In genomic region chr4:47437365-47438340, GRCm38 (mm10) we compare ENCODE assay signal across 8 mouse cellular contexts. TPM values are rescaled to one million over a fixed set of nuclear protein-coding genes. Genes with fewer than 3 reads are reported as not detected.
DNase-seq lines count a peak whose midpoint lies in the region; ATAC-seq lines count a peak whose summit lies in the region.

No protein-coding gene starts in this region.

- H3K27me3 ChIP-seq in intestine, embryonic 15.5 days (replicated peaks) = no peaks in the 10 kb centered on the region

- no peaks in the 10 kb centered on the region for H3K36me3 ChIP-seq in intestine, embryonic 15.5 days

- H3K9me3 ChIP-seq in intestine, embryonic 15.5 days = no peaks in the 10 kb centered on the region

- peak; percentile 70 for DNase-seq in adrenal gland, adult 8-10 months
- DNase-seq in embryo, embryonic 11.5 days (ENCODE audit: low read depth, low spot score) = peak; percentile 89
- DNase-seq in gastrocnemius, postnatal 36 days = peak; percentile 75 to 78
- peak; percentile 93 to 94 for DNase-seq in left cerebral cortex, postnatal 14 days (ENCODE audit: low spot score in 2 of 2)
- DNase-seq in right cerebral cortex, postnatal 25 days = peak; percentile 84
- peak; percentile 75 to 78 for DNase-seq in urinary bladder, postnatal 36 days (ENCODE audit: low spot score in 2 of 2)

- 0 out of 2 replicates have a peak overlapping the region, but pooled peaks have one; percentile 2 for H3K27ac ChIP-seq in intestine, embryonic 15.5 days

- peak; percentile 84 for ATAC-seq in intestine, embryonic 15.5 days
- peak; percentile 82 for ATAC-seq in megakaryocyte-erythroid progenitor cell, adult 5-6 weeks (replicated peaks; ENCODE audit: low FRiP score, low TSS enrichment, poor library complexity, severe bottlenecking)

- H3K4me3 ChIP-seq in intestine, embryonic 15.5 days (replicated peaks) = peak overlapping the region; percentile 40

- H3K4me1 ChIP-seq in intestine, embryonic 15.5 days (replicated peaks) = peaks cover 14% of the 10 kb centered on the region; the same call in 1 of the 2 replicates

- H3K4me2 ChIP-seq in intestine, embryonic 15.5 days (replicated peaks) = peak overlapping the region; percentile 85

- WGBS in intestine, embryonic 15.5 days = 2% methylated on average over 32 of the region's 33 CpGs

- H3K9ac ChIP-seq in intestine, embryonic 15.5 days = peak overlapping the region; percentile 31

- intact Hi-C loops in gastrocnemius, postnatal 36 days (cut with DNase I) = loop anchor here (2.0 to 10.0 kb wide), 5 partner anchors 35 to 757 kb away; partner anchors contain the start of genes Alg2 and Sec61b
- intact Hi-C loops in left cerebral cortex, postnatal 14 days (cut with DNase I) = loop anchor here (10.0 kb wide), 1 partner anchor 607 kb away; the partner anchor contains the start of gene Nr4a3

RNA-seq across cellular contexts. Expression of gene Alg2, which starts 36.5 kb away (rescaled TPM):
- 100 to 1,000 TPM; 173 to 205 (median 178) TPM for total RNA-seq in adrenal gland, adult 8-10 months (2022)
- total RNA-seq in gastrocnemius, postnatal 36 days (2021) = 10 to 100 TPM in 1 of 2 experiments, 1 to 10 TPM in 1; 8.8 to 13.1 TPM
- 54.3 and 56.0 TPM in 2 replicates for polyA plus RNA-seq in intestine, embryonic 15.5 days (2015; fragmentation: Nextera tagmentation; extraction: Ambion mirVana)
- total RNA-seq in left cerebral cortex, postnatal 14 days (2021) = 100 to 1,000 TPM; 139 to 152 TPM
- total RNA-seq in megakaryocyte-erythroid progenitor cell, adult 5-6 weeks (2014; fragmentation: Nextera tagmentation) = 28.0 and 28.5 TPM in 2 replicates
- total RNA-seq in megakaryocyte-erythroid progenitor cell, adult 5-6 weeks (2017) = 15.6 and 18.3 TPM in 2 replicates

RNA-seq across cellular contexts. Expression of gene Sec61b, which starts 36.8 kb away (rescaled TPM):
- total RNA-seq in adrenal gland, adult 8-10 months (2022) = 100 to 1,000 TPM; 241 to 307 (median 254) TPM
- 10 to 100 TPM; 41.6 to 55.7 TPM for total RNA-seq in gastrocnemius, postnatal 36 days (2021)
- polyA plus RNA-seq in intestine, embryonic 15.5 days (2015; fragmentation: Nextera tagmentation; extraction: Ambion mirVana) = 430 and 467 TPM in 2 replicates
- 10 to 100 TPM; 50.7 to 52.0 TPM for total RNA-seq in left cerebral cortex, postnatal 14 days (2021)
- 209 and 292 TPM in 2 replicates for total RNA-seq in megakaryocyte-erythroid progenitor cell, adult 5-6 weeks (2014; fragmentation: Nextera tagmentation)
- 189 and 247 TPM in 2 replicates for total RNA-seq in megakaryocyte-erythroid progenitor cell, adult 5-6 weeks (2017)

Comparison
In these comparisons a context has a peak if more than half of its experiments do, and no peak if none do; other contexts are left out.
1. Peak in every context shown above with its lines: DNase-seq, ATAC-seq, H3K4me3 ChIP-seq and H3K27ac ChIP-seq.
2. RNA of gene Alg2, which starts 36.5 kb away (total RNA-seq): 173 to 205 TPM in adrenal gland, adult 8-10 months and 139 to 152 TPM in left cerebral cortex, postnatal 14 days; 15.6 to 28.5 TPM in megakaryocyte-erythroid progenitor cell, adult 5-6 weeks and 8.8 to 13.1 TPM in gastrocnemius, postnatal 36 days; every median in the first group is over 4 times any median in the second.